Mouse (Mus musculus) stomach, embryonic 14.5 days (tissue): ENCODE results near the gene Zfp462. TPM values are rescaled to one million over a fixed set of nuclear protein-coding genes. Genes with fewer than 3 reads are reported as not detected.
"Not testable (repeated sequence)": the region's sequence is repeated elsewhere in the genome, so short reads cannot be mapped to it uniquely, and the experiment has no call there.

Experiments used
- ATAC-seq: fragments of 200-750 bp; cut with Nextera tagmentation; 2 replicates; pipeline ENCODE4 v1.8.0; 2017; ENCODE audit warnings: low read depth, moderate TSS enrichment; ENCODE audit not compliant: insufficient number of reproducible peaks, insufficient read depth, low FRiP score
- H3K27ac ChIP-seq: fragments of 300-500 bp; sonication (generic); 2 replicates; pipeline ENCODE4 v1.5.1; 2014; ENCODE audit warnings: mild to moderate bottlenecking, low read length, moderate library complexity, mixed read lengths
- H3K27me3 ChIP-seq: fragments of 300-500 bp; sonication (generic); 2 replicates; pipeline ENCODE4 v1.6.1; 2014; ENCODE audit warnings: low read length, control low read depth, mixed read lengths; ENCODE audit not compliant: control insufficient read depth, insufficient read depth
- H3K36me3 ChIP-seq: fragments of 300-500 bp; sonication (generic); 2 replicates; pipeline ENCODE4 v1.6.1; 2014; ENCODE audit warnings: mild to moderate bottlenecking, control low read depth, low read length, moderate library complexity, mixed read lengths; ENCODE audit not compliant: control insufficient read depth, insufficient read depth
- H3K4me1 ChIP-seq: fragments of 300-500 bp; sonication (generic); 2 replicates; pipeline ENCODE4 v1.6.1; 2014; ENCODE audit warnings: low read length, control low read depth, mixed read lengths; ENCODE audit not compliant: control insufficient read depth, insufficient read depth
- H3K4me2 ChIP-seq: fragments of 300-500 bp; sonication (generic); replicated peaks from 2 replicates; pipeline ENCODE4 v1.6.1; 2014; ENCODE audit warnings: low read depth, low read length, control low read depth
- H3K4me3 ChIP-seq: fragments of 300-500 bp; sonication (generic); 2 replicates; pipeline ENCODE4 v1.5.1; 2014; ENCODE audit warnings: low read depth, low read length, control low read depth
- H3K9ac ChIP-seq: fragments of 300-500 bp; sonication (generic); replicated peaks from 2 replicates; pipeline ENCODE4 v1.6.1; 2014; ENCODE audit warnings: low read depth, mild to moderate bottlenecking, control low read depth, low read length, moderate library complexity, mixed read lengths
- H3K9me3 ChIP-seq: fragments of 300-500 bp; sonication (generic); 2 replicates; pipeline ENCODE4 v1.6.1; 2016; ENCODE audit warnings: low read depth, low read length, control low read depth; ENCODE audit not compliant: control insufficient read depth
- WGBS: fragments of 180-500 bp; shearing (Covaris S2); extraction: QIAGEN DNeasy Blood & Tissue Kit; methylation state at CpG from one replicate; pipeline ENCODE4 v1.1.7; 2014; 5-methylcytosine and 5-hydroxymethylcytosine counted together
- polyA plus RNA-seq: library from polyadenylated mRNA; unstranded; fragments of >200 nt; fragmentation: Nextera tagmentation; extraction: Ambion mirVana; gene quantifications from 2 replicates; pipeline ENCODE4 v1.2.1, GENCODE M21; 2014

Zfp462 gene
- 6.9 and 7.2 TPM in 2 replicates for polyA plus RNA-seq

- Histone ChIP-seq H3K36me3 (no peaks in the 10 kb centered on the region), H3K4me1 (no peaks in the 10 kb centered on the region), H3K4me2 (peak within 1 kb of the TSS; percentile 81), H3K4me3 (peak within 1 kb of the TSS; percentile 76), H3K9ac (peak within 1 kb of the TSS; percentile 60), H3K27ac (peak within 1 kb of the TSS; percentile 50), H3K27me3 (no peaks in the 10 kb centered on the region), H3K9me3 (no peaks in the 10 kb centered on the region)
- 0 out of 2 replicates have a peak, but pooled peaks have one; percentile 35 for ATAC-seq
- 0% methylated on average over 42 of the region's 43 CpGs for WGBS
Observed at GRCm38 (mm10) chr4:54944921-54945430, at the start of gene Zfp462. Gene Zfp462 (plus strand): TSS chr4:54945048.

- Histone ChIP-seq H3K4me2 (no peak overlapping the region), H3K36me3 (no peaks in the 10 kb centered on the region), H3K27me3 (no peaks in the 10 kb centered on the region), H3K4me1 (no peaks in the 10 kb centered on the region), H3K9ac (no peak overlapping the region), H3K4me3 (no peak overlapping the region), H3K27ac (no peak overlapping the region), H3K9me3 (no peaks in the 10 kb centered on the region)
- ATAC-seq, result no peak
- WGBS, result 88% methylated on average over 4 of the region's 4 CpGs
Observed at GRCm38 (mm10) chr4:54896017-54896416, 48.8 kb upstream of the Zfp462 start.

DNA sequence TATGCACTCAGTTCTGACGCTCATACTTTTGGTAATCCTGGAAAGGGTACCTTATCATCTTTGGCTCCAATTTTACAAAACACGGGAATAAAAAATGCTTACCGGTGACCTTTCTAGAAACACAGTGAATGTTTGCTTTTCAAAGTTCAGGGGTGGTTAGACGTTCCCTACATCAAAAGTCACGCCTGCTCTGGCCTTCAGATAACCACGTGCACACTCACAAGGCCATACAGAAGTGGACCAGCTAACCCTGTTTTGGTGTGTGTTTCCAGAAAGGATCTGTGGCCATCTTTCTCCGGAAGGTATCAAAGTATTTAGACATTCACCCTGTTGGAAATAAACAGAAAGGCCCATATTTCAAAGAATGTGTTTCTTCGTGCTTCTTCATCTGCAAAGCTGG lies 40.2 kb upstream of the Zfp462 start:
- Histone ChIP-seq H3K9me3 (no peaks in the 10 kb centered on the region), H3K36me3 (no peaks in the 10 kb centered on the region), H3K4me3 (no peak overlapping the region), H3K9ac (no peak overlapping the region), H3K27me3 (no peaks in the 10 kb centered on the region), H3K4me1 (no peaks in the 10 kb centered on the region), H3K4me2 (no peak overlapping the region), H3K27ac (no peak overlapping the region)
- WGBS, result 49% methylated on average over 8 of the region's 8 CpGs
- no peak for ATAC-seq

GRCm38 (mm10) chr4:54905399-54905953 lies 39.4 kb upstream of the Zfp462 start:
- Histone ChIP-seq H3K4me1 (no peaks in the 10 kb centered on the region), H3K9ac (no peak overlapping the region), H3K27ac (no peak overlapping the region), H3K4me3 (no peak overlapping the region), H3K9me3 (no peaks in the 10 kb centered on the region), H3K36me3 (no peaks in the 10 kb centered on the region), H3K4me2 (no peak overlapping the region), H3K27me3 (no peaks in the 10 kb centered on the region)
- ATAC-seq, result no peak
- WGBS, result 74% methylated on average over 7 of the region's 7 CpGs

GRCm38 (mm10) chr4:54910300-54910699 lies 34.5 kb upstream of the Zfp462 start:
- Histone ChIP-seq H3K4me1 (no peaks in the 10 kb centered on the region), H3K4me3 (no peak overlapping the region), H3K9ac (no peak overlapping the region), H3K9me3 (no peaks in the 10 kb centered on the region), H3K4me2 (no peak overlapping the region), H3K27me3 (no peaks in the 10 kb centered on the region), H3K36me3 (no peaks in the 10 kb centered on the region), H3K27ac (no peak overlapping the region)
- 79% methylated on average over 3 of the region's 3 CpGs for WGBS
- no peak for ATAC-seq

DNA sequence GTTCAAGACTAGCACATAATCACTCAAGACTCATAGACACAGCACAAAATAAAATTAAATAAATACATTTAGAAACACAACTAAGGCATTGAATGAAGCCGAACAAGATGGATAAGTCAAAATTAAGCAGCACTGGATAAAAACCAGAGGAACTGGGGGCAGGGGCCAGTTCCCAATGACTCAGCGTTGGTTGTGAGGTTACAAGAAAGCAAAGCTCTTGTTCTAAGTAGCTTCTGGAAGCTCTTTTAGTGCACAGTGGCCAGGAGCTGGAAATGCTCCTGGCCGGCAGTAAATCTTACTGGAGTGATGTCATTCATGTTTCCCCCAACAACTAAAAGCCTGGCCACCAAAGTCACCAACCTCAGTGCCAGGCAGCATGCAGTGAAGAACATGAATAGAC lies 26.6 kb upstream of the Zfp462 start:
- Histone ChIP-seq H3K4me3 (no peak overlapping the region), H3K9ac (no peak overlapping the region), H3K4me1 (no peaks in the 10 kb centered on the region), H3K27me3 (no peaks in the 10 kb centered on the region), H3K4me2 (no peak overlapping the region), H3K36me3 (no peaks in the 10 kb centered on the region), H3K27ac (no peak overlapping the region), H3K9me3 (no peaks in the 10 kb centered on the region)
- ATAC-seq, result no peak
- WGBS, result 79% methylated on average over 3 of the region's 3 CpGs

DNA sequence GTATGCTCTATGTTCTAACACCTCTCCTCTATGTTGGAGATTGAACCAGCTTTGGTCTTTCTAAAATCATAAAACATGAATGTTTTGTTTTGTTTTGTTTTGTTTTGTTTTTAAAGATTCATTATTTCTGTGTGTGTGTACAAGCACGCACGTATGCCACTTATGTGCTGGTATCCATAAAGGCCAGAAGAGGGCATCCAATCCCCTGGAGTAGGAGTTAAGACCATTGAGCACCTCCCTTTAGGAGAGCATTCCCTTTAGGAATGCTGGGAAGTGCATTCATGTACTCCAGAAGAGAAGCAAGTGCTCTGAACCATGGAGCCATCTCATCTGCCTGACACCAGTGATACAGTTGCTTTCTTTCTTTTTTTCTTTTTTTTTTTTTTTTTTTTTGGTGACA lies 21.5 kb upstream of the Zfp462 start:
- 86% methylated on average over 2 of the region's 2 CpGs for WGBS
- Histone ChIP-seq H3K4me2 (no peak overlapping the region), H3K27ac (no peak overlapping the region), H3K27me3 (no peaks in the 10 kb centered on the region), H3K36me3 (no peaks in the 10 kb centered on the region), H3K4me1 (no peaks in the 10 kb centered on the region), H3K9me3 (no peaks in the 10 kb centered on the region), H3K9ac (no peak overlapping the region), H3K4me3 (no peak overlapping the region)
- no peak for ATAC-seq

GRCm38 (mm10) chr4:54924306-54924705 lies 20.5 kb upstream of the Zfp462 start:
- ATAC-seq, result no peak
- WGBS, result 87% methylated on average over 2 of the region's 2 CpGs

DNA sequence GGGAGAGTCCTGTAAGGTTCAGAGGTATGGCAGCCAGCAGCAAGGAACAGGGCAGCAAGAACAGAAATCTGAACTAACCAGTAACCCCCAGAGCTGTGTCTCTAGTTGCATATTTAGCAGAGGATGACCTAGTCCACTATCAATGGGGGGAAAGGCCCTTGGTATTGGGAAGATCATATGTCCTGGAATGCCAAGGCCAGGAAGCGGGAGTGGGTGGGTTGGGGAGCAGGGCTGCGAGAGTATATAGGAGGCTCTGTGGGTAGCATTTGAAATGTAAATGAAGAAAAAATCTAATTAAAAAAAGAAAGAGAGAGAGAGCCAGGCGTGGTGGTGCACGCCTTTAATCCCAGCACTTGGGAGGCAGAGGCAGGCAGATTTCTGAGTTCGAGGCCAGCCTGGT lies 18.4 kb upstream of the Zfp462 start:
- not testable (repeated sequence) for H3K9ac ChIP-seq, H3K27me3 ChIP-seq, H3K27ac ChIP-seq, H3K4me2 ChIP-seq, H3K9me3 ChIP-seq, H3K36me3 ChIP-seq, H3K4me3 ChIP-seq, H3K4me1 ChIP-seq, ATAC-seq
- 86% methylated on average over 5 of the region's 5 CpGs for WGBS

More at GRCm38 (mm10) chr4:54924306-54924705, 20.5 kb upstream of the Zfp462 start:
- H3K4me3 ChIP-seq, result no peak overlapping the region
- no peaks in the 10 kb centered on the region for H3K4me1 ChIP-seq
- no peak overlapping the region for H3K4me2 ChIP-seq
- H3K9me3 ChIP-seq, result no peaks in the 10 kb centered on the region
- no peaks in the 10 kb centered on the region for H3K27me3 ChIP-seq
- H3K9ac ChIP-seq, result no peak overlapping the region
- H3K36me3 ChIP-seq, result no peaks in the 10 kb centered on the region
- H3K27ac ChIP-seq, result no peak overlapping the region
